Mouse (Mus musculus): Measurements from ENCODE around the gene Cbwd1.

- no peak for TF ChIP-seq CTCF (IDR thresholded peaks at IDR 0.05; ENCODE audit: borderline replicate concordance, extremely low read depth, insufficient read depth, insufficient read length)
- TF ChIP-seq POLR2A (IDR thresholded peaks at IDR 0.05; ENCODE audit: borderline replicate concordance, extremely low read depth, insufficient read depth, insufficient read length, poor library complexity, severe bottlenecking): no peak
These were observed 62.5 kb downstream of the Cbwd1 start for GRCm38 (mm10) chr19:24898737-24899577.
